Mouse (Mus musculus): ENCODE measurements at regions not wholly inside any gene's neighbourhood (a gene's known extent, or its start where the extent isn't known, plus 50 kb on each side); places are given as distances from the start of the nearest gene placed in this dataset.
A peak's percentile ranks its signal among the peaks of the same experiment; 100 is the strongest.

- WGBS = 40% methylated on average over 11 of the region's 11 CpGs
- Histone ChIP-seq H3K27ac (ENCODE audit: low read length) (no peak overlapping the region), H3K4me3 (replicated peaks; ENCODE audit: low read length) (no peak overlapping the region), H3K36me3 (ENCODE audit: control insufficient read depth, insufficient read depth) (no peaks in the 10 kb centered on the region), H3K4me2 (ENCODE audit: low read length) (no peak overlapping the region), H3K27me3 (replicated peaks; ENCODE audit: control insufficient read depth, insufficient read depth, low read length) (no peaks in the 10 kb centered on the region), H3K9me3 (ENCODE audit: control insufficient read depth, low read length) (no peaks in the 10 kb centered on the region), H3K4me1 (replicated peaks; ENCODE audit: control insufficient read depth, insufficient read depth, low read length) (peaks cover 4% of the 10 kb centered on the region), H3K9ac (replicated peaks; ENCODE audit: low read depth, low read length) (no peak overlapping the region)
- 0 out of 2 replicates have a peak, but pooled peaks have one; percentile 43 for ATAC-seq
These were observed 291.8 kb downstream of the Il20rb start for GRCm38 (mm10) chr9:100194604-100195444.

- Histone ChIP-seq H3K9me3 (ENCODE audit: control insufficient read depth, low read length) (no peaks in the 10 kb centered on the region), H3K4me3 (replicated peaks; ENCODE audit: low read length) (no peak overlapping the region), H3K27ac (ENCODE audit: low read length) (no peak overlapping the region), H3K4me1 (replicated peaks; ENCODE audit: control insufficient read depth, insufficient read depth, low read length) (peaks cover 4% of the 10 kb centered on the region), H3K9ac (replicated peaks; ENCODE audit: low read depth, low read length) (no peak overlapping the region), H3K27me3 (replicated peaks; ENCODE audit: control insufficient read depth, insufficient read depth, low read length) (no peaks in the 10 kb centered on the region), H3K36me3 (ENCODE audit: control insufficient read depth, insufficient read depth) (no peaks in the 10 kb centered on the region), H3K4me2 (ENCODE audit: low read length) (no peak overlapping the region)
- ATAC-seq = no peak
- 87% methylated on average over 5 of the region's 5 CpGs for WGBS
These were observed 292.4 kb downstream of the Il20rb start for GRCm38 (mm10) chr9:100194158-100194557.

DNA sequence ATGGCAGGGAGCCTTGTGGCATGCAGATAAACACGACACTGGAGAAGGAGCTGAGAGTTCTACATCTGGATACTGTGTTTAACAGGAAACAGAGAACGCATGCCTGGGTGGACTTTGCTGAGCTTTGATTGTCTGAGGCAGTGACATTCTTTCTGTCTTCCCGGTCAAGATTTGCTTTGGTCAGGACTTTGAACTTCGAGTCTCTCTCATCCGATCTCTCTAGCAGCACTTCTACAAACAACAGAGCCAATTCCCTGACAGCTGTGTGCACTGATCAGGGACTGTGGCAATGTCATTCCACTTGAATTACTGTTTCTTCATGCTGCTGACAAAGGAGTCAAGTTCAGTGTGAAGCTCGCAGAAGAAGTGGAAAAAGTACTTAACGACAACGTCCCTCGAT, 302.5 kb downstream of the Il20rb start:
- H3K4me2 ChIP-seq (ENCODE audit: low read length) = no peak overlapping the region
- ATAC-seq = no peak
- no peak overlapping the region for H3K4me3 ChIP-seq (replicated peaks; ENCODE audit: low read length)
- H3K27ac ChIP-seq (ENCODE audit: low read length) = no peak overlapping the region
- no peaks in the 10 kb centered on the region for H3K4me1 ChIP-seq (replicated peaks; ENCODE audit: control insufficient read depth, insufficient read depth, low read length)
- no peaks in the 10 kb centered on the region for H3K27me3 ChIP-seq (replicated peaks; ENCODE audit: control insufficient read depth, insufficient read depth, low read length)
- H3K9ac ChIP-seq (replicated peaks; ENCODE audit: low read depth, low read length) = no peak overlapping the region
- WGBS = 57% methylated on average over 9 of the region's 9 CpGs
- no peaks in the 10 kb centered on the region for H3K36me3 ChIP-seq (ENCODE audit: control insufficient read depth, insufficient read depth)
- H3K9me3 ChIP-seq (ENCODE audit: control insufficient read depth, low read length) = peaks cover 4% of the 10 kb centered on the region

DNA sequence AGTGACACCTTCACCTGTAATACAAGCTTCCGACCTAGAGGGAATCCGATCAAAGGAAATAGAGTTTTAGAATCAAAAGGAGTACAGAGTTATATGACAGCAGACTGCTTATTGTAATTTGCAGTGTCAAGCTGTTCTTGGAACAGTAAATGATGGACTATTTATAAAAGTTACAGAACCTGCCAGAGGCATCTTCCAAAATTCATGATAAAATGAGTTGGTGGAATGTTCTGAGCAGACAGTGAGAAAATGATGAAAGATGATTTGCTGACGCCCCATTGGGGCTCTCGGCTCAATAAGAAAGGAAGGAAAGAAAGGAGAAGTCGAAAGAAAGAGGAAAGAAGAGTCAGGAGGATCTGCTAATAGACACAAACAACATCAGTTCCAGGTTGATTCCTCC, 300.3 kb upstream of the Sox14 start:
- no peaks in the 10 kb centered on the region for H3K9me3 ChIP-seq (ENCODE audit: control insufficient read depth, low read length)
- H3K27me3 ChIP-seq (replicated peaks; ENCODE audit: control insufficient read depth, insufficient read depth, low read length) = no peaks in the 10 kb centered on the region
- 89% methylated on average over 5 of the region's 5 CpGs for WGBS
- ATAC-seq = no peak
- no peaks in the 10 kb centered on the region for H3K4me1 ChIP-seq (replicated peaks; ENCODE audit: control insufficient read depth, insufficient read depth, low read length)
- no peaks in the 10 kb centered on the region for H3K36me3 ChIP-seq (ENCODE audit: control insufficient read depth, insufficient read depth)
- H3K9ac ChIP-seq (replicated peaks; ENCODE audit: low read depth, low read length) = no peak overlapping the region
- no peak overlapping the region for H3K27ac ChIP-seq (ENCODE audit: low read length)
- no peak overlapping the region for H3K4me2 ChIP-seq (ENCODE audit: low read length)
- H3K4me3 ChIP-seq (replicated peaks; ENCODE audit: low read length) = no peak overlapping the region

- Histone ChIP-seq H3K9ac (replicated peaks; ENCODE audit: low read depth, low read length) (no peak overlapping the region), H3K27me3 (replicated peaks; ENCODE audit: control insufficient read depth, insufficient read depth, low read length) (no peaks in the 10 kb centered on the region), H3K4me2 (ENCODE audit: low read length) (no peak overlapping the region), H3K36me3 (ENCODE audit: control insufficient read depth, insufficient read depth) (no peaks in the 10 kb centered on the region), H3K4me1 (replicated peaks; ENCODE audit: control insufficient read depth, insufficient read depth, low read length) (no peaks in the 10 kb centered on the region), H3K9me3 (ENCODE audit: control insufficient read depth, low read length) (no peaks in the 10 kb centered on the region), H3K27ac (ENCODE audit: low read length) (no peak overlapping the region), H3K4me3 (replicated peaks; ENCODE audit: low read length) (no peak overlapping the region)
- 85% methylated on average over 5 of the region's 5 CpGs for WGBS
- ATAC-seq = no peak
These were observed 290.3 kb upstream of the Sox14 start for GRCm38 (mm10) chr9:100166256-100166655.

GRCm38 (mm10) chr9:100161961-100162360, 286.0 kb upstream of the Sox14 start:
- H3K4me2 ChIP-seq (ENCODE audit: low read length) = no peak overlapping the region
- no peaks in the 10 kb centered on the region for H3K27me3 ChIP-seq (replicated peaks; ENCODE audit: control insufficient read depth, insufficient read depth, low read length)
- no peak overlapping the region for H3K9ac ChIP-seq (replicated peaks; ENCODE audit: low read depth, low read length)
- 91% methylated on average over 3 of the region's 3 CpGs for WGBS
- no peaks in the 10 kb centered on the region for H3K9me3 ChIP-seq (ENCODE audit: control insufficient read depth, low read length)
- H3K4me1 ChIP-seq (replicated peaks; ENCODE audit: control insufficient read depth, insufficient read depth, low read length) = no peaks in the 10 kb centered on the region
- no peak overlapping the region for H3K27ac ChIP-seq (ENCODE audit: low read length)
- H3K36me3 ChIP-seq (ENCODE audit: control insufficient read depth, insufficient read depth) = no peaks in the 10 kb centered on the region
- no peak overlapping the region for H3K4me3 ChIP-seq (replicated peaks; ENCODE audit: low read length)
- ATAC-seq = no peak

All from forebrain, embryonic 16.5 days (tissue).